Mouse (Mus musculus) CH12.LX (cell line): ENCODE measurements around the gene Ebf1.

Experiments used
- CTCF ChIP-seq, 2 experiments: IDR thresholded peaks in 1 of 2; conservative IDR thresholded peaks in 1 of 2; 2 replicates each; pipeline ENCODE4 v1.5.1; 2011 to 2012; ENCODE audit warnings: low read depth in 2 of 2, low read length in 2 of 2, improper control_type of control experiment in 1 of 2, inconsistent platforms in 1 of 2, mild to moderate bottlenecking in 1 of 2, moderate library complexity in 1 of 2
- EP300 ChIP-seq: IDR thresholded peaks from 2 replicates; pipeline ENCODE4 v1.6.1; 2011; ENCODE audit warnings: low read length, improper control_type of control experiment
- KAT2A ChIP-seq: IDR thresholded peaks from 2 replicates; pipeline ENCODE4 v1.6.1; 2012; ENCODE audit warnings: low read length, improper control_type of control experiment, inconsistent platforms; ENCODE audit not compliant: insufficient replicate concordance
- MAFK ChIP-seq: IDR thresholded peaks from 2 replicates; pipeline ENCODE4 v1.6.1; 2011; ENCODE audit warnings: low read length, improper control_type of control experiment; ENCODE audit not compliant: insufficient replicate concordance
- POLR2A ChIP-seq: IDR thresholded peaks from 2 replicates; pipeline ENCODE4 v1.6.1; 2011; ENCODE audit warnings: low read depth, mild to moderate bottlenecking, improper control_type of control experiment, low read length
- ZKSCAN1 ChIP-seq: IDR thresholded peaks from 2 replicates; pipeline ENCODE4 v1.6.1; 2012; ENCODE audit warnings: low read depth, inconsistent platforms, low read length, improper control_type of control experiment, borderline replicate concordance
- ZMIZ1 ChIP-seq: IDR thresholded peaks from 2 replicates; pipeline ENCODE4 v1.6.1; 2012; ENCODE audit warnings: low read depth, mild to moderate bottlenecking, inconsistent platforms, low read length, improper control_type of control experiment
- ZNF384 ChIP-seq: IDR thresholded peaks from 2 replicates; pipeline ENCODE4 v1.6.1; 2012; ENCODE audit warnings: low read depth, low read length, improper control_type of control experiment, inconsistent platforms

DNA sequence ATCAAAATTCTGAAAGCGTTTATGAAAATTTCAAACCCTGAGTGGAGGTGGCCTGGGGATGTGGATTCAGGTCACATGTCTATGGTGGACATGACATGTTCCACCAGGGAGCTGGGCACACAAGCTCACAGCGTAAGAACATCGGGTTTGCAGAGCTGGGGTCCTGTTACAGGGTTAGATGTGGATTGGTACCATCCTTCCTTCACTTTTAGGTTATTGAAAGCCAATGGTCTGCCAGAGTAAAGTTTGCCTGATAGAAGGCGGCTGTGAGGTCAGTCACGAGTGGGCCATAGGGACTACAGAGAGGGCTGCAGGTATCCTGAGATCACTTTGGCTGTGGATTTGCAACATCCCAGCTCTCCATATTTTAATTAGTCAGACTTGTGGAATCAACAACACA, 44.3 kb upstream of the Ebf1 start:
- TF ChIP-seq MAFK = no peak
- TF ChIP-seq CTCF (conservative IDR thresholded peaks at IDR 0.05 in 1 of 2, IDR thresholded peaks at IDR 0.05 in 1 of 2; ENCODE audit: low read depth in 2 of 2, low read length in 2 of 2) = no peak
- no peak for TF ChIP-seq KAT2A
- TF ChIP-seq ZMIZ1 = no peak
- TF ChIP-seq ZNF384 = no peak
- no peak for TF ChIP-seq EP300
- TF ChIP-seq ZKSCAN1 = no peak
- TF ChIP-seq POLR2A = no peak
